ENCODE assay signal across 9 mouse cellular contexts in genomic region chr11:115964977-115965604, GRCm38 (mm10). TPM values are rescaled to one million over a fixed set of nuclear protein-coding genes. Genes with fewer than 3 reads are reported as not detected.
DNase-seq lines count a peak whose midpoint lies in the region; ATAC-seq lines count a peak whose summit lies in the region.
"Had no signal": no experiment of that assay in that cellular context is flagged by ENCODE, and none has a peak within 500 bp of the region (broad histone marks: within the 10 kb centered on the region; RNA-seq: fewer than 3 reads in every experiment).

No protein-coding gene starts in this region.

- H3K9ac ChIP-seq in kidney, embryonic 16.5 days (replicated peaks; ENCODE audit: low read length) = no peak overlapping the region
- no peak overlapping the region for H3K9ac ChIP-seq in midbrain, embryonic 16.5 days (ENCODE audit: low read depth, low read length)

- intact Hi-C loops in heart, postnatal 14 days (cut with DNase I) = no loop called here

- no peak overlapping the region for H3K4me2 ChIP-seq in kidney, embryonic 16.5 days (replicated peaks; ENCODE audit: low read depth, low read length)
- no peak overlapping the region for H3K4me2 ChIP-seq in midbrain, embryonic 16.5 days (ENCODE audit: low read length)

- no peaks in the 10 kb centered on the region for H3K9me3 ChIP-seq in kidney, embryonic 16.5 days (ENCODE audit: low read length)
- H3K9me3 ChIP-seq in midbrain, embryonic 16.5 days (replicated peaks; ENCODE audit: control insufficient read depth, low read length, poor library complexity, severe bottlenecking) = no peaks in the 10 kb centered on the region

- no peak overlapping the region for H3K4me3 ChIP-seq in kidney, embryonic 16.5 days (ENCODE audit: low read length)
- H3K4me3 ChIP-seq in midbrain, embryonic 16.5 days (ENCODE audit: low read depth, low read length) = no peak overlapping the region

- H3K36me3 ChIP-seq in kidney, embryonic 16.5 days (ENCODE audit: insufficient read depth, low read length) = peaks cover 65% of the 10 kb centered on the region
- H3K36me3 ChIP-seq in midbrain, embryonic 16.5 days (ENCODE audit: control insufficient read depth, insufficient read depth, low read length) = peaks cover 40% of the 10 kb centered on the region

- no peaks in the 10 kb centered on the region for H3K27me3 ChIP-seq in kidney, embryonic 16.5 days (ENCODE audit: insufficient read depth, low read length)
- no peaks in the 10 kb centered on the region for H3K27me3 ChIP-seq in midbrain, embryonic 16.5 days (ENCODE audit: control insufficient read depth, insufficient read depth, low read depth, low read length)
- H3K27me3 ChIP-seq: CH12.LX had no signal

- ATAC-seq in kidney, embryonic 16.5 days (ENCODE audit: low FRiP score, low TSS enrichment) = no peak
- peak; percentile 80 for ATAC-seq in megakaryocyte progenitor cell, adult 5-6 weeks (replicated peaks; ENCODE audit: poor library complexity)
- ATAC-seq in midbrain, embryonic 16.5 days = no peak

- no peak overlapping the region for H3K27ac ChIP-seq in kidney, embryonic 16.5 days (ENCODE audit: low read length)
- no peak overlapping the region for H3K27ac ChIP-seq in midbrain, embryonic 16.5 days (ENCODE audit: low read length)

- peak; percentile 44 for DNase-seq in kidney, postnatal 14 days
- DNase-seq in adrenal gland, postnatal 14 days = peak; percentile 88
- peak; percentile 38 to 55 for DNase-seq in heart, postnatal 14 days
- no peak for DNase-seq in layer of hippocampus, adult 18-20 months (ENCODE audit: low spot score in 2 of 2)
- no peak for DNase-seq in thymus, postnatal 10 days (ENCODE audit: low spot score in 2 of 2)

- WGBS in kidney, embryonic 16.5 days = 83% methylated on average over 10 of the region's 10 CpGs
- 91% methylated on average over 10 of the region's 10 CpGs for WGBS in midbrain, embryonic 16.5 days

- H3K4me1 ChIP-seq in kidney, embryonic 16.5 days (ENCODE audit: insufficient read depth, low read length) = peaks cover 14% of the 10 kb centered on the region
- no peaks in the 10 kb centered on the region for H3K4me1 ChIP-seq in midbrain, embryonic 16.5 days (ENCODE audit: control insufficient read depth, insufficient read depth, low read length)

RNA-seq across cellular contexts. Expression of gene Itgb4, which starts 9.4 kb away (rescaled TPM):
- 2.5 and 3.4 TPM in 2 replicates for polyA plus RNA-seq in kidney, embryonic 16.5 days (2015; fragmentation: Nextera tagmentation; extraction: Ambion mirVana)
- 3.6 and 4.4 TPM in 2 replicates for total RNA-seq in adrenal gland, postnatal 14 days (2021)
- 1 to 10 TPM; 4.3 to 4.5 TPM for total RNA-seq in heart, postnatal 14 days (2021)
- 0.05 and 0.15 TPM in 2 replicates for total RNA-seq in megakaryocyte progenitor cell, adult 5-6 weeks (2015)
- 0.17 TPM in 1 of 2 replicates, not detected in the other for total RNA-seq in megakaryocyte progenitor cell, adult 5-6 weeks (2017)
- total RNA-seq in layer of hippocampus, adult 18-20 months (2021) = 1 to 10 TPM; 7.9 to 8.7 TPM
- polyA plus RNA-seq in midbrain, embryonic 16.5 days (2015; fragmentation: Nextera tagmentation; extraction: Ambion mirVana) = 0.57 and 0.64 TPM in 2 replicates

RNA-seq across cellular contexts. Expression of gene Recql5, which starts 31.8 kb away (rescaled TPM):
- 25.3 and 26.9 TPM in 2 replicates for polyA plus RNA-seq in kidney, embryonic 16.5 days (2015; fragmentation: Nextera tagmentation; extraction: Ambion mirVana)
- total RNA-seq in adrenal gland, postnatal 14 days (2021) = 18.3 and 22.3 TPM in 2 replicates
- 1 to 10 TPM; 7.1 to 8.9 TPM for total RNA-seq in heart, postnatal 14 days (2021)
- total RNA-seq in megakaryocyte progenitor cell, adult 5-6 weeks (2015) = 12.3 and 23.3 TPM in 2 replicates
- total RNA-seq in megakaryocyte progenitor cell, adult 5-6 weeks (2017) = 16.0 and 17.7 TPM in 2 replicates
- total RNA-seq in layer of hippocampus, adult 18-20 months (2021) = 10 to 100 TPM; 28.6 to 29.4 TPM
- 24.3 and 25.2 TPM in 2 replicates for polyA plus RNA-seq in midbrain, embryonic 16.5 days (2015; fragmentation: Nextera tagmentation; extraction: Ambion mirVana)

RNA-seq across cellular contexts. Expression of gene Sap30bp, which starts 32.0 kb away (rescaled TPM):
- 35.9 and 38.9 TPM in 2 replicates for polyA plus RNA-seq in kidney, embryonic 16.5 days (2015; fragmentation: Nextera tagmentation; extraction: Ambion mirVana)
- 40.9 and 42.9 TPM in 2 replicates for total RNA-seq in adrenal gland, postnatal 14 days (2021)
- 10 to 100 TPM; 20.6 to 23.8 TPM for total RNA-seq in heart, postnatal 14 days (2021)
- total RNA-seq in megakaryocyte progenitor cell, adult 5-6 weeks (2015) = 19.1 and 24.5 TPM in 2 replicates
- 155 and 199 TPM in 2 replicates for total RNA-seq in megakaryocyte progenitor cell, adult 5-6 weeks (2017)
- 10 to 100 TPM; 51.3 to 56.7 TPM for total RNA-seq in layer of hippocampus, adult 18-20 months (2021)
- 49.0 and 51.5 TPM in 2 replicates for polyA plus RNA-seq in midbrain, embryonic 16.5 days (2015; fragmentation: Nextera tagmentation; extraction: Ambion mirVana)

RNA-seq across cellular contexts. Expression of gene Galk1, which starts 47.4 kb away (rescaled TPM):
- 222 and 240 TPM in 2 replicates for polyA plus RNA-seq in kidney, embryonic 16.5 days (2015; fragmentation: Nextera tagmentation; extraction: Ambion mirVana)
- total RNA-seq in adrenal gland, postnatal 14 days (2021) = 41.5 and 51.9 TPM in 2 replicates
- 10 to 100 TPM; 18.6 to 19.3 TPM for total RNA-seq in heart, postnatal 14 days (2021)
- 29.4 and 29.8 TPM in 2 replicates for total RNA-seq in megakaryocyte progenitor cell, adult 5-6 weeks (2015)
- total RNA-seq in megakaryocyte progenitor cell, adult 5-6 weeks (2017) = 46.5 and 52.7 TPM in 2 replicates
- total RNA-seq in layer of hippocampus, adult 18-20 months (2021) = 10 to 100 TPM; 11.7 to 14.1 TPM
- 57.2 and 64.1 TPM in 2 replicates for polyA plus RNA-seq in midbrain, embryonic 16.5 days (2015; fragmentation: Nextera tagmentation; extraction: Ambion mirVana)

RNA-seq across cellular contexts. Expression of gene Smim6, which starts 53.3 kb away (rescaled TPM):
- 11.8 and 12.8 TPM in 2 replicates for polyA plus RNA-seq in kidney, embryonic 16.5 days (2015; fragmentation: Nextera tagmentation; extraction: Ambion mirVana)
- total RNA-seq in adrenal gland, postnatal 14 days (2021) = not detected in 2 replicates
- total RNA-seq in heart, postnatal 14 days (2021) = under 1 TPM; 0.22 to 0.48 TPM
- total RNA-seq in megakaryocyte progenitor cell, adult 5-6 weeks (2015) = 0.57 and 1.0 TPM in 2 replicates
- total RNA-seq in megakaryocyte progenitor cell, adult 5-6 weeks (2017) = 0.37 and 1.2 TPM in 2 replicates
- not detected for total RNA-seq in layer of hippocampus, adult 18-20 months (2021)
- polyA plus RNA-seq in midbrain, embryonic 16.5 days (2015; fragmentation: Nextera tagmentation; extraction: Ambion mirVana) = 0.44 and 0.87 TPM in 2 replicates

Comparison
In these comparisons a context has a peak if more than half of its experiments do, and no peak if none do; other contexts are left out.
1. DNase-seq: peak in kidney, postnatal 14 days (single experiment), adrenal gland, postnatal 14 days (single experiment) and heart, postnatal 14 days (2 of 2); none in layer of hippocampus, adult 18-20 months (0 of 2) and thymus, postnatal 10 days (0 of 2).